Mouse (Mus musculus): ENCODE data around the gene Cox11.

GRCm38 (mm10) chr11:90687040-90687439 is 49.1 kb downstream of the Cox11 start:
- no peak for TF ChIP-seq CTCF (IDR thresholded peaks at IDR 0.05; ENCODE audit: low read depth, low read length)
- TF ChIP-seq POLR2A (IDR thresholded peaks at IDR 0.05; ENCODE audit: borderline replicate concordance, low read depth, low read length) = no peak

Measured in bone marrow macrophage, adult 2 months (primary cell).